Mouse (Mus musculus): Measurements from ENCODE around the gene Zcwpw1. TPM values are rescaled to one million over a fixed set of nuclear protein-coding genes. Genes with fewer than 3 reads are reported as not detected.
"Not testable (repeated sequence)": the region's sequence is repeated elsewhere in the genome, so short reads cannot be mapped to it uniquely, and the experiment has no call there.

Zcwpw1 gene
- 1 to 10 TPM; 5.9 to 6.7 TPM for total RNA-seq (2021)
- long read RNA-seq, experiment 1, transcript Zcwpw1-201 (17 exons, 2,222 nt) = major isoform, 9 of 9 reads
- long read RNA-seq, experiment 1, partial matches to known transcripts = 0 of 9 reads
- long read RNA-seq, experiment 1, other reads (novel, unspliced or antisense) = 0 of 9 reads
- long read RNA-seq, experiment 2, transcript Zcwpw1-201 (17 exons, 2,222 nt) = major isoform, 5 of 9 reads
- long read RNA-seq, experiment 2, partial matches to known transcripts = 1 of 9 reads
- long read RNA-seq, experiment 2, other reads (novel, unspliced or antisense) = 3 of 9 reads

DNA sequence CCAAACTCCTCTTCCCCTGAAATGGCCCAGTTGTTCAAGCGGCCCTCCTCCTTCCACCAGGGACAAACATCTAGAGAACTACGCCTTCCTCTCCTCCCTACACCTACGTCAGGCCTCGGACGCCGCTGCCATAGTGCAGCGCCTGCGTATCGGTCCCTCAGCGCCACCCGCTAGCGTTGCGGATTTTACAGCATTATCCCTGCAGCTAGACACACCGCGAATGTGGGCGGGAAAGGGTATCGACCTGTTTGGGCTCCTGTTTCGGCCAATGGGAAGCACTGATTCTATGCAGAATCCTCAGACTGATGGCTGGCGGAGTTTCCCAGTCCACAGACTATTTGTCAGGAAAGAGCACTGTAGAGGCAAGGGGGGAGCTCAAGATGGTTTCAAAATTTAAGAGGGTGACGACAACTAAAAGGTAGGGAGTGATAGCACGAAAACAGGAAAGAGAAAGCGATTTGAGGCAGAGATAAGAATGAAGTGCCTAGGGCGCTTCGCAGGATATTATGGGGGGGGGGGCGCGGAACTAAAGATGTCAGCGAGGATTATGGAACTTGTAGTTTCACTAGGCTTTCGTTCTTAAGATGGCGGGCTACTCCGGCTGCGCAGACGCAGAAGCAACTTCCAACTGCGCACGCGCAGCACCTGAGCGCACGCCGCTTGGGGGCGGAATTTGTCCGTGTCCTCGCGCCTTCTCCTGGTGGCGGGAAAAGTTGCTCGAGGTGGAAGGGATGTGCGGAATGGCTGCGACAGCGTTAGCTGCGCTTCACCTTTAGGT is at the start of gene Zcwpw1, which contains the start of gene Mepce:
TSS of gene Zcwpw1 (plus strand) at position 648 of the 778 bp plus-strand sequence.
TSS of gene Mepce (minus strand) at position 505 of the 778 bp plus-strand sequence.
- DNase-seq = peak; percentile 97

DNA sequence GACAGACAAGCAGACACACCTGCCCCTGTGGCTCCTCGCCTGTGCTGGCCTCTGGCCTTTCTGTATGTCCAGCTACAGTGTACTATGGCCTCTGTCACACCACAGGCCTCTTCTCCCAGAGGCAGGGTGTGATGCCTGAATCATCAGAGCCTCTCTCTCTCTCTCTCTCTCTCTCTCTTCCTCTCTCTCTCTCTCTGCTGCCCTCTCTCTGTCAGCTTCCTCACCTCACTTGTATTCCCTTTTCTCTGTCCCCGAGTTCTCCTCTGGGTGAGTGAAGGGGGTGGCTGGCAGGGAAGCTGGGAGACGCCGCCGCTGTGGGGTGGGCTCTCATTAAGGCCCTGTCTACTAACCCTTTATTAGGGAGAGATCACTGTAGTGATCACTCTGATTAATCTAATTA is 49.1 kb upstream of the Zcwpw1 start:
- DNase-seq = no peak

DNA sequence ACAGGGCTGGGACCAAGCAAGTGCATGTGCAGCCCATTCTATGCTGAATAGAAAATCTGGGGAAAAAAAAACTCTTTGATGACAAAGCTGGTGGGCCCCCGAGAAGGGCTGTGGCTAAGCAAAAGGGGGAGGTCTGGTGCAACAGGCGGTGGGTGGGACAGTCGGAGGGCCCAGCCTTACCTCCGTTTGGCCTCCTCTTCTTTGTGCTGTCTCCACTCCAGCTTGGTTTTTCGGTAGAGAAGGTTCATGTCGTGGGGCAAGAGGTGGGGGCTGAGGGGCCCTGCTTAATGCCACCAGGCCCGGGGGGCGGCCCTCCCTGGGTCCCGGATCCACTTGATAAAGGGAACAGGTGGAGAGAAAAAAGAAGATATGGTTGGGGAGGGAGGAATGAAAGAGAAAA is 48.1 kb upstream of the Zcwpw1 start:
- no peak for DNase-seq

DNA sequence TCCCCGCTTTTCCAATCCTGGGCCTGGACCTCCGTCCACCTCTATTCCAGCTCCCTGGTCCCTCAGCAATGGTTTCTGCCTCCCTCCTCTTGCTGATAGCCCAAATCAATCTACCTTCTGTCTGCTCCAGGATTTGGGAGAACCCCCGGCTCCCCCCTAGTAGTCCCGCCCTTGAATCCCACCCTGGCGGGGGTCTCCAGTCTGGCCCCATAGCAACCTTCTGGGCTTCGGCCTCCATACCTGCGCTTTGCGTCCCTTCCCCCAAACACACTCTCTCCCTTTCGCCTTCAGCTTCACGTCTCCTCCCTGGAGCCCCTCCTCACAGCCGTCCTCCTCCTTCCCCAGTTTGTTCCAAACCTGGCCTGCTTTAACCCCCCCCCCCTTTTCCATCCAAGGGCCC is 47.1 kb upstream of the Zcwpw1 start:
- DNase-seq = no peak

DNA sequence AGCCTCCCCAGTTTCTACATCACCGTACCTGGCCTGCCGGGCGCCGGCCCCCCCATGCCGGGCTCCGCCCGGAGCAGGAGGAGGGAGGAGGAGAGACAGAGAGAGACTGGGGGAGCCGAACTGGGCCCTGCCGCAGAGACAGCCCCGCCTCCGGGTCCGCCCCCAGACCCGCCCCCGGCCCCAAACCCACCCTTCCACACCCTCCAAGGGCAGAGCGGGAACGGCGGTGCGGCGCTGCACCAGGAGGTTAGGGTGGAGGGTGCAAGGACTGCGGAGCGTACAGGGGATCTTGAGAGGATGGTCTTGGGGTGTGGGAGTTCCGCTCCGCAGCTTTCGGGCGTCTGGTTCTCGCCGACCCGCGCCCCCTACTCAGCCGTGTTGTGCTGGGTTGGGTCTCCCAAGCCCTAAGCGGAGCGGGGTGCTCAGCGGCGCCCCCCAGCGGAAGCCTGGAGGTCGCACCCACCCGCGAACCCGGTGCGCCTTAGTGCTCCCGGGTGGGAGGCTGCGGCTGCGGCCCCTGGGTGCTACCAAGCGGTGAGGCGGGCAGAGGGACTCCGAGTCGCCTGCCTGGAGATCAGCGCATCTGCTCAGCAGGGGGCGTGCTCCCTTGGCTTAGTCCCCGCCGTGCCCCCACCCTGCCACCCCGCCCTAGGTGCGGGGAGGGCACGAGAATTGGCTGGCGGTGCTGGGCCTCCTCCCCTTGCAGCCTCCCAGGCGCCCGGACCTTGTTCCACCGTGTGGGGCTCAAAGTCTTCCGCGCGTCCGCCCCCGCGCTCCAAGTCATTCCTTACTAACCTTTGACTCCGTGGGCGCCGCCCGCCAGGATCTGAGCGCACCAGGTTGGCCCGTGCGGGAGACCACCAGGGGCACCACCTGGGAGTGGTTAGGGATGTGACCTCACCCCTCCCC is 46.3 kb upstream of the Zcwpw1 start, which contains the start of gene Nyap1:
TSS of gene Nyap1 (minus strand) at position 585 of the 909 bp plus-strand sequence.
- DNase-seq = peak; percentile 87

DNA sequence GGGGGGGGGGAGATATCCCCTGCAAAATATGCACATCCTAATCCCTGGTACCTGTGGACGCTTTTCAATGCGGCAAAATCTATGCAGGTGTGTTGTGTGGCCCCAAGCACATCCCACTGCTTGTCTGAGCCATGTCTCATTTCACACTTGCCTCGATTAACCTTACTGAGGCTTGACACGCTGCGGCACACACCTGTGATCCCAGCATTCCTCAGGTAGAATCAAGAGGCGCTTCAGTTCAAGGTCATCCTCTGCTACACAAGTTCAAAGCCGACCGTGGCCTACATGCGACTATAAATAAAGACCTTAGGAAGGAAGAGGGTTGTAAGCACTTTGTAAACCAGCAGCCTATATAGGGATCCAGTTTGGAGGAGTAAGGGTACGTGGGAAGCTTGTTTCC is 45.5 kb upstream of the Zcwpw1 start:
- DNase-seq = no peak

DNA sequence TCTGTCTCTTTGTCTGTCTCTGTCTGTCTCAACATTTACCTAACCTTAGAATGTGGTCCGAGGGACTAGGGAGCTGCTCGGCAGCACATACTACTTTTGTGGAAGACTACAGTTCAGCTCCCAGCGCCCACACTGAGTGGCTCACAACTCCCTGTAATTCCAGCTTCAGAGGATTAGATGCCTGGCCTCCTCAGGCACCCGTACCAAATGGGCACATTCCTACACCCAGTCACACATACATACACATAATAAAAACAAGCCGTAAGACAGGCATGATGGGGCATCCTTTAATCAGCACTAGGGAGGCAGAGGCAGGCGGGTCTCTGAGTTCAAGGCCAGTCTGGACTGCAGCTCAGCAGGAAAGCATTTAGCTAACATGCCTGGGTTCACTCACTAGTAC is 44.8 kb upstream of the Zcwpw1 start:
- no peak for DNase-seq

DNA sequence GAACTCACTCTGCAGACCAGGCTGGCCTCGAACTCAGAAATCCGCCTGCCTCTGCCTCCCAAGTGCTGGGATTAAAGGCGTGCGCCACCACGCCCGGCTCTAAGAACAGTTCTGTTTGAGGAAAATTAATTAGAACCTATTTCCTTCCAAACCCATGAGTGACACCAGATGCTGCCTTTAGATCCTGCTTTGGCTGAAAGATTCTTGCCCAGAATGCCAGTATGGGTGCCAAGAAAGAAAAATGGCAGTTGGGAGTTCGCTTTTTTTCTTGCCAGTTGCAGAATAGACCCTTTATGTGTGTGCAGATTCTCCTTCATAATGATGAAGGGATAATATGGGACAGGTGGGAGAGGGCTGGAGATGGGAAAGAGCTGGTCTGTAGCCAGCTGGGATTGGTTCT is 43.4 kb upstream of the Zcwpw1 start:
- DNase-seq = no peak

DNA sequence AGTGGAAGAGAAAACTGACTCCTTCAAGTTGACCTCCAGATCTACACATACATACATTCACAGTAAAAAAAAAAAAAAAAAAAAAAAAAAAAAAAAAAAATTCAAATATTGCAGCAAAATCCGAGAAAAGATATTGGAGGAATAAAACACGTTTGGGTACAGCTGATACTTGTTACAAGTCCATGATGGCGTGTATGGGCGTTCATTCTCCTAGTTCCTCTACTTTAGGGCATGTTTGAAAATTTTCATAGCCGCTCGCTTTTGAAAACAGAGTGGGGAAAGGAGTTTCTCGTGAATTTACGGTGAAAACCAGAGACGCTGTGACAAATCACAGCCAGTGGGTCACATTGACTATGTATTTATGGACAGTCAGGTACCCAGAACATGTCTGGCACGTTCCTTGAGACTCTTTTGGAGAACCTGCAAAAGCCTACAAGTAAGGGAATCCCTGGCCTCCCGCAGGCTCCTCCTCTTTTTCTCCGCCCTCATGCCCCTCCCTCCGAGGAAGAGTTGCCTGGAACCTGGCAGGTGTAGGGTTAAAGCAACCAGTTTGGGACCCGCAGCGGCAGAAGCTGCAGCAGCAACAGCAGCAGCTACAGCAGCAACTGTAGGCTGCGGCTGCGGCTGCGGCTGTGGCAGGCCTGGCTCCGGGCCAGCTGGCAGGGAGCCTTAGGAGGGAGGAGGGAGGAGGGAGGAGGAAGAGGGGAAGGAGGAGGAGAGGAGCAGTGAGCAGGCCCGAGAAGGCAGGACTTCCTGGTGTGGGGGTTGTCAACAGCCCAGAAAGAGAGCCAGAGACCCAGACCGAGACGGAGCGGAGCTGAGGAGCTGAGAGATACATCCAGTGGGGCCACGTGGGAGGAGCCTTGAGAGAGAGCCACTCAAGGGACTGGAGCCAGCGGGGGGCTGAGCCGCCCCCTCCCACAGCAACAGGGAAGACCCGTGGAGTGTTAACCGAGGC is 42.1 kb upstream of the Zcwpw1 start, which contains the start of gene Tsc22d4:
TSS of gene Tsc22d4 (plus strand) at position 517 of the 958 bp plus-strand sequence.
- peak; percentile 96 for DNase-seq

DNA sequence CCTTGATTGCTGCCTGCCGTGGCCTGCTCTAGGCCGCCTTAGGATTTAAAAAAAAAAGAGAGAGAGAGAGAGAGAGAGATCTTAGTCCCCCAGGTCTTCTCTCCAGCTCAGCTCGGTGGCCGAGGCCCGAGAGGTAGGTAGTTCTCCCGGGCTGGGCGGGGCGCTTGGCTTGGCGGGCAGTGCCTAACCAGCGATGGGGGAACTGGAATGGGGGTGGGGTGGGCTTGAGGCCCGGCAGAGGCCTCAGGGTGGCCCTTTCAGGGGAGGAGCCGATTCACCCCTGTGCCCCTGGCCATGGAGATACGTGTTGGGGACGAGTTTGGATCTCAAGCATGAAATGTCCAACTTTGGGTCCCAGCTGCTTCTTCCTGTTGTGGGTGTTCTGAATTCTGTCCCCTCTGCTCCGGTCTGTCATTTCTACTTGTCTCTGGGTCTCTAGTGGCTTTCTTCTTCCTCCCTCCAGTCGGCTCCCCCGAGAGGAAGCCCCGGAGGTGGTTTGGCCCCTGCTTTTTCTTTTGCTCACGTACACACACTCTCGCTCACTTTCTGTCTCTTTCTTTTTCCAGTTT is 41.2 kb upstream of the Zcwpw1 start:
- DNase-seq = peak; percentile 84

DNA sequence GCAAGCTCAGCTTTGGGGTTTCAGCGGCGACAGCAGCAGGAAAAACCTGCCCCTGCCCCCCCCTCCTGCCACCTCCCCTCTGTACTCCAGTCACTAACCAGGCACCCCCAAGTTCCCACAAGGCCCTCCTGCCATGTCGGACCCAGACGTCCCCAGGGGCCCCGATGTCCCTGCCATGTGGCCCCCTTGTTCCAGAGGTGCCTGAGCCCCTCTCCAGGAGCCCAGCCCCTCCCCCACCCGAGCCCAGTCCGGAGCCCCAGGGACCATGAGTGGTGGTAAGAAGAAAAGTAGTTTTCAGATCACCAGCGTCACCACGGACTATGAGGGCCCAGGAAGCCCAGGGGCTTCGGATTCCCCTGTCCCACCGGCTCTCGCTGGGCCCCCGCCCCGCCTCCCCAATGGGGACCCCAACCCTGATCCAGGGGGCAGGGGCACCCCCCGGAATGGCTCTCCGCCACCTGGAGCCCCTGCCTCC is 40.7 kb upstream of the Zcwpw1 start:
- DNase-seq = peak; percentile 59

DNA sequence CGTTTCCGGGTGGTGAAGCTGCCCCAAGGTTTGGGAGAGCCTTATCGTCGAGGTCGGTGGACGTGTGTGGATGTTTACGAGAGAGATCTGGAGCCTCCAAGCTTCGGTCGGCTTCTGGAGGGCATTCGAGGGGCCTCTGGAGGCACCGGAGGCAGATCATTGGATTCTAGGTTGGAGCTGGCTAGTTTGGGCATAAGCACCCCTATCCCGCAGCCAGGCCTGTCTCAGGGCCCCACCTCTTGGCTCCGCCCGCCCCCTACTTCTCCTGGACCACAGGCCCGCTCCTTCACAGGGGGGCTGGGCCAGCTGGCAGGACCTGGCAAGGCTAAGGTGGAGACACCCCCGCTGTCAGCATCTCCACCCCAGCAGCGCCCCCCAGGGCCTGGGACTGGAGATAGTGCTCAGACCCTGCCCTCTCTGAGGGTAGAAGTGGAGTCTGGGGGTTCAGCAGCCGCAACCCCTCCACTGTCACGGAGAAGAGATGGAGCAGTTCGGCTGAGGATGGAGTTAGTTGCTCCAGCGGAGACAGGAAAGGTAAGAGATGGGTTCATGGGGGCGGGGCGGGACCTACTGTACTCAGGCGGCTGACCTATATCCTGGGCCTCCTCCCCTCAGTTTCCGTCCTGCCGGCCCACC is 40.2 kb upstream of the Zcwpw1 start:
- DNase-seq = peak; percentile 64

DNA sequence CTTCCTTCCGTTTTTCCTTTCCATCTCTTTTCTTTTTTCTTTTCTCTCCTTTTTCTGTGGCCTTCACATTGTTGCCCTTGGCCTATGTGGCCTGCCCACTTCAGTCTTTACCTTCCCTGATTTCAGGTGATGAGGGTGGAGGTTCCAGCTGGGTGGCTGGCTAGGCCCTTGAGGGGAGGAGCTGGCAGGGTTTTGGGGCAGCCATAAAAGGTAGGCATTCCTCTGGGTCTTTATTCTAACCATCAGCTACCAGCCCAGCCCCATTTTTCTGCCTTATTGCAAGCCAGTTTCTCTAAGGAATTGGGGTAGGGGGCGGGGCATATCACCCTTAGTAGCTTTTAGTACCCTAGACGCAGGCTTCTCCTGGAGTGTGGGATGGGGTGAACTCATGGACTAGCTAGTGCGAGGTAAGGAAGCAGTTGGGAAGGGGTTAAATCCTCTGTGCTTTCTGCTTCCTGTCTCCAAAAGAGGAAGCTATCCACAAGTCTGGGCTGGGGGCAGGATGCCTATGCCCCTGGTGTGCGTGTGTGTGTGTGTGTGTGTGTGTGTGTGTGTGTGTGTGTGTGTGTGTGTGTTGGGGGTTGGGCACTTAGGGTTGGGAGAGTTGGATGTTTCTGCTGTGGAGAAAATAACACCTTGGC is 39.3 kb upstream of the Zcwpw1 start:
- DNase-seq = peak; percentile 29

DNA sequence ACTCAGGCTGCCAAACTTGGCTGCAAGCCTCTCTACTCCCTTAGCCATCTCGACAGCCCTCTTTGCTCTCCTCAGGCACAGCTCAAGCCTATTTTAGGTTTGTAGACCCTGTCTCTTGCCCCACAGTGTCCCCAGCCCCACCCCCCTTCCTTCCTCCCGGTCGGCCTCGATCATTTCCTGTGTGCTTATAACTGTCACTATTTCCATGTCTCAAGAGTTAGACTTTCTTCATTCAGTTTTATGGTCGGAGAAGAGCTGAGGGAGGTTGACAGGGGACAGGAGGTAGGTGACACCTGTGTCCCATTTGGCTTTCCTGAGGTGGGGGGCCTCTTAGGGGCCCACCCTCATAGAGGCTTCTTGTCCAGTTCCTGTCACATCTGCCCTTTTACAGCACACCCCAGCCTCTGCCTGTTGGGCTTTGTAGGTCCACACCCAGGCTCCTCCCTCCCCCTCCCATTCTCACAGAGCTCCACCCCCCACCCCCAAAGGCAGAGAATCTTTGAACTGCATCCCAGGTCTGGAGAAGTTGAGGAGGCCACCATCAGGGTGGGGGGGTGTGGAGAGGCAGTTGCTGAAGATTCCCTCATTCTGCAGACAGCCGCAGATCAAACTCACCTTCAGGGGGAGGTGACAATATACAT is 38.3 kb upstream of the Zcwpw1 start:
- peak; percentile 28 for DNase-seq

DNA sequence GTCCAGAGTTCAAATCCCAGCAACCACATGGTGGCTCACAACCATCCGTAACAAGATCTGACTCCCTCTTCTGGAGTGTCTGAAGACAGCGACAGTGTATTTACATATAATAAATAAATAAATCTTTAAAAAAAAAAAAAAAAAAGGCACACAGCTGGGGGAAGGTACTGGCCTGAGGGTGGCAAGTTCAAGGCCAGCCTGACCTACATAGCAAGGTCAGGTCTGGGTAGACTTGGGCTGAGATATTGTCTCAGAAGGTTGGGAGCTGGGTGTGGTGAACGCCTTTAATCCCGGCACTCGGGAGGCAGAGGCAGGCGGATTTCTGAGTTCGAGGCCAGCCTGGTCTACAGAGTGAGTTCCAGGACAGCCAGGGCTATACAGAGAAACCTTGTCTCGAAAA is 37.4 kb upstream of the Zcwpw1 start:
- not testable (repeated sequence) for DNase-seq

DNA sequence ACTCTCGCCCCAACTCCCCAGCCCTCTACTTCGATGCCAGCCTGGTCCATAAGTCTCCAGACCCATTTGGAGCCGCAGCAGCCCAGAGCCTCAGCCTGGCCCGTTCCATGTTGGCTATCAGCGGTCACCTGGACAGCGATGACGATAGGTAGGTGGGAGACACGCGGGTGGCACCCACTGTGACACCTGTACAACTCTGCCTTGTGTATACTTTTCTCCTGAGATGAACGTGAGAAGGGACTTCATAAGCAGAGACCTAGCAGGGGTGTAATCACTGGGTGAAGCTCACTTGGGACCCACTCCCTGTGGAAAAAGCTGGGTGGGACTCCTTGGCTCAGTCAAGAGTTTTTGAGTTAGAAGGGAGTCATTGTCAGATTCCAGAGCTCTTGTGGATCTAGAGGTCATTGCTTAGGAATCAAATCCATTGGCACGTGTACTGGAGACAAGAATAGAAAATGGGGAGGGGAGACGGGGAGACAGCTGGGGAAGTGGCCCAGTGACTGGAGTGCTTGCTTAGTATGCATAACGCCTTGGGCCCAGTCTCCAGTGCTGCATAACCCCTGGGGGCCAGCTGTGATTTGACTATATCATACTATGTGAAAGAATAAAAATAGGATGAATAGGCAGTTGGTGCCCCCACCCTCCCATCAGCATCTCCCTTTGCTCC is 36.2 kb upstream of the Zcwpw1 start:
- DNase-seq = no peak

DNA sequence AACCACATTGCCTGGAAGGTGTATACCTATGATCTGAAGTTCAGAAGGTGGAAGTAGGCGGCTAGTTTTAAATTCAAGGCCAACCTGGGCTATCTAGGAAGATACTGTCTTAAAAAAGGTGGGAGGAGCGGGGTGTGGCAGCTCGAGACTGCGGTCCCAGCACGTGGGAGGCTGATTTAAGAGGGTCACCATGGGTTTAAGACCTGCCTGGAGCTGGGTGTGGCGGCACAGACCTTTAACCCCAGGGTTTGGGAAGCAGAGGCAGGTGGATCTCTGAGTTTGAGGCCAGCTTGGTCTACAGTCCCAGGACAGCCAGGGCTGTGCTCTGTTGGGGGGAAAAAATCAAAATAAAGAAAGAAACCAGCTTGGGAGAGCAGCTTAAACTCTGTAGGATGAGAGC is 35.6 kb upstream of the Zcwpw1 start:
- no peak for DNase-seq

DNA sequence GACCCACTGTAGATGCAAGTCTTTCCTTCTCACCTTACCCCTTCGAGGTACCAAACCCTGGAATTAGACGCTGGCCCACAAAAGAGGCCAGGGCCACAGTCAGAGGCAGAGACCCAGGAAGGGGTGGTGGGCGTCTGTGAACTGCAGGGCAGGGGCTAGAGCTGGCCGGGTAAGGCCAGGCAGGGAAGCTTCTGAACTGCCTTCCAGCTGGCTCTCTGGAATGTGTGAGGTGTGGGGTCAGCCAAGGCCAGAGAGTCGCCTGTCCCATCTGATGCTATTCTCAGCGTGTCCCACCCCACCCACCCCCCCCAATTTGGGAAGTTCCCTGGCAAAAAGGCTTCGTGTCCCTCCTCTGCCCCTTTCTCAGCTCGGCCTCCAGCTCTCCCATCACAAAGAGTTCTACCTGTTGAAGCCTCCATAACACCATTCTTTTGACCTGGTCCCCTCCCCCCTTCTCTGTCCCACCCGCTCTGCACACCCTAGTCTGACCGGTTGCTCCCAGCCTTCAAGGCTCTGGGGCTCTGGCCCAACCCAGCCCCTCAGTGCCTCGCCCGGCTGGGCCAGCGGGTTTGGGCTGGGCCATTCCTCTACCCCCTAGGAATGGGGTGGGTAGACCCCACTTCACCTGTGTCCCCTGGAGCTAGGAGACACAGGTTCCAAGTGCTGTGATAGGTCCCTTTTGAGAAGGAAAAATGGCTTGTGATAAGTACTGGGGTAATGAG is 34.3 kb upstream of the Zcwpw1 start:
- DNase-seq = no peak

Measured in adrenal gland, postnatal 10 days (tissue).